Mouse (Mus musculus) bone marrow, adult 2 months (tissue): Measurements from ENCODE around the gene Tymp. TPM values are rescaled to one million over a fixed set of nuclear protein-coding genes. Genes with fewer than 3 reads are reported as not detected.

Experiments used
- H3K27ac ChIP-seq: fragments of 200-500 bp; 2 replicates; pipeline ENCODE4 v1.5.1; 2012; ENCODE audit warnings: low read depth, mild to moderate bottlenecking, control low read depth, inconsistent platforms, low read length; ENCODE audit not compliant: control insufficient read depth, poor library complexity, insufficient read depth
- H3K4me1 ChIP-seq: fragments of 200-500 bp; 2 replicates; pipeline ENCODE4 v1.6.1; 2011; ENCODE audit warnings: low read length; ENCODE audit not compliant: control insufficient read depth, insufficient read depth
- H3K4me3 ChIP-seq: fragments of 200-500 bp; replicated peaks from 2 replicates; pipeline ENCODE3; 2011; ENCODE audit warnings: mild to moderate bottlenecking, low read depth, low read length, control low read depth; ENCODE audit not compliant: control insufficient read depth
- CTCF ChIP-seq: fragments of 200-500 bp; IDR thresholded peaks from 2 replicates; pipeline ENCODE4 v1.5.1; 2011; ENCODE audit warnings: low read length, control low read depth; ENCODE audit not compliant: control insufficient read depth, insufficient read depth
- POLR2A ChIP-seq: fragments of 200-500 bp; IDR thresholded peaks from 2 replicates; pipeline ENCODE4 v1.6.1; 2011; ENCODE audit warnings: low read depth, mild to moderate bottlenecking, control low read depth, low read length, borderline replicate concordance; ENCODE audit not compliant: control insufficient read depth
- WGBS: fragments of 180-500 bp; shearing (Covaris S2); methylation state at CpG from one replicate; pipeline ENCODE4 v1.1.7; 2018; 5-methylcytosine and 5-hydroxymethylcytosine counted together
- polyA plus RNA-seq: library from polyadenylated mRNA; stranded (reverse); fragments of >200 nt; gene quantifications from 2 replicates; pipeline ENCODE4 v1.2.4, GENCODE M21; 2011; ENCODE audit warnings: low replicate concordance; ENCODE audit not compliant: missing spikeins, insufficient read depth, insufficient read length

The Tymp gene
- polyA plus RNA-seq: not detected in 2 replicates

DNA sequence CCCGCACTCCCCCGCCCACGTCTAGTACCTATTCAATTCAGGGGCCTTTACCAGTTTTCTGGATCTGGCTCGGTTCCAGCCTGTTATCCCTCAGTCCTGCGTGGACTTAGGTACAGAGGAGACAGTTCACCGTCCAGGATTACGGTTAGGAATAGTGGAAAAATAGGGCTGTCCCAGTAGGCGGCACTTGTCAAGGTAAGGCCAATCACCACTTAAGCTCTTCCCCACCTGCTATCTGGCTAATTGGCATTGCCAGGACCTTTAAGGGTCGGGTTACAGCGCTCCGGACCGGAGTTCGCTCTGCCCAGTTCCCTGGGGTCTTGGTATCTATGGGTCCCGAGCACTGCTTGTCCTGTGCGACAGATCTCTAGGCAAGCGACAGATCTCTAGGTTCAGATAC lies at the start of gene Tymp:
Gene Tymp, minus strand, starts transcription at position 83 of the 400 bp plus-strand sequence.
- no peak within 1 kb of the TSS for H3K27ac ChIP-seq
- 86% methylated on average over 16 of the region's 16 CpGs for WGBS
- TF ChIP-seq POLR2A (no peak), CTCF (no peak)
- H3K4me3 ChIP-seq: no peak within 1 kb of the TSS
- no peaks in the 10 kb centered on the region for H3K4me1 ChIP-seq

DNA sequence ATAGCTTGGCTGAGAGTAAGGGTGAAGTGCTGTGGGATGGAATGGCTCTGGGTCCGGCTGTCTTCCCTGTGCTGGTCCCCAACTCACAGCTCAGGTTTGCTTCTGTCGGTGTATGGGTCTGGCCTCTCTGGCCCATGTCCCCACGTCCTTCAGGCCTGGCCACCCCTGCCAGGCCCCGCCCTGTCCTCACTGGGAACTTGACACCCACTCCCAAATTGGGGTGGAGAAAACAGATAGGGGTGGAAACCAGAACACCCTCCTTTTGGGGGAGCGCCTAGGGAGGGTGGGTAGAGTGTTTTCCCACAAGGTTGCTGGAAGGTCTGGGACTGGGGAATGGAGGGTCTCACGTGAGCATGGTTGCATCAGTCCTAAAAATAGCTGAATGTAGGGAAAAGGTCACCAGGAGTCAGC lies 48.9 kb upstream of the Tymp start, which contains the start of gene Cpt1b:
Gene Cpt1b, minus strand, starts transcription at position 153 of the 411 bp plus-strand sequence.
- no peak within 1 kb of the TSS for H3K4me3 ChIP-seq
- TF ChIP-seq POLR2A: no peak
- no peak for TF ChIP-seq CTCF
- H3K27ac ChIP-seq: no peak within 1 kb of the TSS
- H3K4me1 ChIP-seq: peaks cover 1% of the 10 kb centered on the region; the same call in 1 of the 2 replicates
- WGBS: 85% methylated on average over 6 of the region's 6 CpGs

DNA sequence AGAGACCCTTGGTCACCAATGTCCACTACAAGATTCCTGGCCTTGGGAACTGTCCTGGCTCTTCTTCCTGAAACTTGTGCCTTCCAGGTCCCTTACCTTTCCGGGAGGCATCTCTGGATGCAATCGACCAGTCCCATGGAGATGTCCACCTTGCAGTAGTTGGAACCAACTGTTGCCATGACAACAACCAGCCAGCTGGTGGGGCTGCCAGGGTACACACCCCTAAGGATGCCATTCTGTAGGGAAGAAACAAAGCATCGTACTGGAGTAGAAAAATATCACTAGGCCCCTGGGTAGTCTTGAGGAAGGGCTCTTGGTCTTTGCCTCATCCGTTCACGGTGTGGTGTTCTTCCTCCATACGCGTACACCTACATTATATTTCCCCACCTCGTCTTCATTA lies 47.8 kb upstream of the Tymp start:
- TF ChIP-seq CTCF: no peak
- TF ChIP-seq POLR2A: no peak
- 90% methylated on average over 8 of the region's 8 CpGs for WGBS
- H3K27ac ChIP-seq: no peak overlapping the region
- no peak overlapping the region for H3K4me3 ChIP-seq
- H3K4me1 ChIP-seq: no peaks in the 10 kb centered on the region

DNA sequence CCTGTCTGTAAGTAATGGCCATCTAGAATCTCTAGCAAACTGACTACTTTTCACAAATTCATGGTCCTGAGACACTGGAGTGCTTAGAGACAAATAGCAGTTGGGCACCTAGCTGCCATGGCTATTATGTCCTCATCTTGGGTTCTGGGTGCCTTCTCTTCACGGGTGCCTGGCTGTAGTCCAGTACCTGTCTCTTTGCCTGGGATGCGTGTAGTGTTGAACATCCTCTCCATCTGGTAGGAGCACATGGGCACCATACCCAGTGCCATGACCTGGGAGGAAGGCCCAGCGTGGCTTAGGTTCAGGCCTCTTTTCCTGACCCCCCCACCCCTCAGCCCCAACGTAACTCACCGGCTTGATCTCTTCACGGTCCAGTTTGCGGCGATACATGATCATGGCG lies 45.1 kb upstream of the Tymp start:
- H3K4me3 ChIP-seq: no peak overlapping the region
- 92% methylated on average over 9 of the region's 9 CpGs for WGBS
- no peak overlapping the region for H3K27ac ChIP-seq
- TF ChIP-seq POLR2A (no peak), CTCF (no peak)
- H3K4me1 ChIP-seq: no peaks in the 10 kb centered on the region

DNA sequence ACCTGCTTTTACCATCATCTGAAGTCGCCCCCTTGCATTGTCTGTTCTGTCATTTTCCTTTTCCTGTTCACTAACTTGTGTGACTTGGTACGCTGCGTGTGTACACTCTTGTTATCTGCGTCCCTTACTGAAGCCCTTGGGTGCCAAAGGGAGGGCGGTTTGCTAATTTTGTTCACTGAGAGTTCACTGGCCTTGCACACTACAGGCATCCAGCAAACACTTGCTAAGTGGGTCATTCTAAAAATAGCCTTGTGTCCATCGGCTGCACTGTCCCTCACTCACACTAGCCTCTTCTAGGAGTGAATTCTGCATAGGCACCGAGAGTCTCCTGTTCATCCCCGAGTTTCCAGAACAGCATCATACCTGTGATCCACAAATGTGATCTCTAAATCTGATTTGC lies 38.4 kb upstream of the Tymp start:
- no peaks in the 10 kb centered on the region for H3K4me1 ChIP-seq
- WGBS: 82% methylated on average over 8 of the region's 8 CpGs

DNA sequence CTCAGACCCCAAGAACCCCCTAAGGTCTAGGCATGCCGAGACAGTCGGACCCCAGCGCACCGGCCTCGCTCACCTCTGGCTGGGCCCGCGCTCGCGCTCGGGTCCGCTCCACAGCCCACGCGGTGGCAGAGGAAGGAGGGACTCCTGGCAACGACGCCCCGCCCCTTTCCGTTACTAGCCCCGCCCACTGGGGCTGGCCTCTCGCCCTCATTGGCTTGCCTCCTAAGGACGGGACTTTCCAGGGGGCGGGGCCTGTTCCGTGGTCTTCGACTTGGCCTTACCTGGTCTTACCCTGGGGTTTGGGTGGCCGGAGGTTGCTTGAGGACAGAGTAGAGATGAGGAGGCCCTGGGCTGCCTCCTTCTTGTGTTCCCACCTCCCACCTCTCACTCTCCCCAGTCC lies 33.3 kb upstream of the Tymp start, which contains the start of gene Syce3:
Gene Syce3, minus strand, starts transcription at position 386 of the 400 bp plus-strand sequence.
- Histone ChIP-seq H3K4me1 (no peaks in the 10 kb centered on the region), H3K4me3 (no peak within 1 kb of the TSS), H3K27ac (no peak within 1 kb of the TSS)
- 85% methylated on average over 24 of the region's 24 CpGs for WGBS
- TF ChIP-seq POLR2A: no peak
- TF ChIP-seq CTCF: no peak

More for the DNA sequence above, 38.4 kb upstream of the Tymp start:
- TF ChIP-seq CTCF (no peak), POLR2A (no peak)
- Histone ChIP-seq H3K27ac (no peak overlapping the region), H3K4me3 (no peak overlapping the region)

DNA sequence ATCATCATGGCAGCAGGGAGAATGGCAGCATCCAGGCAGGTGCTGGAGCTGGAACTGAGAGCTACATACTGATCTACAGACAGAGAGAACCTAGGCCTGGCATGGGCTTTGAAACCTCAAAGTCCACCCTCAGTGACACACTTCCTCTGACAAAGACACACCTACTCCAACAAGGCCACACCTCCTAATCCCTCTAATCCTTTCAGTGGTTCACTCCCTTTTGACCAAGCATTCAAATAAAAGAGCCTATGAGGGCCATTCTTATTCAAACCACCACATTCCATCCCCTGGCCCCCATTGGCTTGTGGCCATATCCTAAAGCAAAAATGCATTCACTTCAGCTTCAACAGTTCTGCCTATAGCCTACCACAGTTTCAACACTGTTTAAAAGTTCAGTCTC lies 29.9 kb upstream of the Tymp start:
- H3K4me3 ChIP-seq: no peak overlapping the region

DNA sequence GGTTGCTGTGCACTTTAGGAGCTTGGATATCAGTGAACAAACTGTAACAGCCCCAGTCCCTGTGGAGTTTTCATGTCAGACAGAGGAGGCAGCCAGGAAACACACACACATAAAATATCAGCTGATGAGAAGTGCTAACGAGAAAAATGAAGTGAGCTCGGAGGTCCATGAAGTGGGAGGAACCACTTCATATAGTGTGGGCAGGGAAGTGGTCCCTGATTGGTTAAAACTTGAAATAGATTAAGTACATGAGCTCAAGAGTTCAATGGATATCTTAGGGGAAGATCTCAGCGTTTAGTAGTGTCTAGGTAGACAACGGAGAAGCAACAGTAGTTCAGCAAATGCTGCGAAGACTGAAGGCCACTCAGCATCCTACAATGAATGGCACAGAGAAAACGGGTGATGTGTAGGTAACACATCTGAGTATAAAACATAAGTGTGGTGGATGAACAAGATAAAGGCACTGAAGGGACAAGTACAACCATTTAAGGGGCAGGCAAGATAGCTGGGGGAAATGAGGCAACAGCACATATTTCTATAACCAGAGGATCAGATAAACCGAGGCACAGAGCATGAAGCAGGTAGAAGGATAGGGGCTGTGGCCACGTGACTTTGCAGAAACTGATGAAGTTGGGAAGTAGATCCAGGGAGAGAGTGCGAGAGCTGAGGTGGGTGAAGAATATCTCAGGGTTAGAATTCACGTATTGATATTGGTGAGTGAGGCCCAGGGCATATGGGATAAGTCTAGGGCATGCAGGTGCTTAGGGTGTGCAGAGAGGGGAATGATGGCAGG lies 28.2 kb upstream of the Tymp start:
- no peak for TF ChIP-seq POLR2A
- TF ChIP-seq CTCF: no peak

More for the DNA sequence above, 29.9 kb upstream of the Tymp start:
- Histone ChIP-seq H3K27ac (no peak overlapping the region), H3K4me1 (no peaks in the 10 kb centered on the region)
- TF ChIP-seq CTCF (no peak), POLR2A (no peak)

DNA sequence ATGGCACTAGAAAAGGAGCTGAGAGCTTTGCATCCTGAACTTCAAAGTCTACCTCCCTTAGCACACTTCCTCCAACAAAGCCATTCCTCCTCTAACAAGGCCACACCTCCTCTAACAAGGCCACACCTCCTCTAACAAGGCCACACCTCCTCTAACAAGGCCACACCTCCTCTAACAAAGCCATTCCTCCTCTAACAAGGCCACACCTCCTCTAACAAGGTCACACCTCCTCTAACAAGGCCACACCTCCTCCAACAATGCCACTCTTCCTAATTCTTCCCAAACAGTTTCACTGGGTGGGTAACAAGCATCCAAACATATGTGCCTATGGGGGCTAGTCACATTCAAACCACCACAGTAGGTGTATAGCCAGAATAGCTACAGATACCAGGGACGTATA lies 25.6 kb upstream of the Tymp start:
- no peak for TF ChIP-seq CTCF
- TF ChIP-seq POLR2A: no peak
- Histone ChIP-seq H3K4me3 (no peak overlapping the region), H3K4me1 (no peaks in the 10 kb centered on the region), H3K27ac (no peak overlapping the region)
- WGBS: 89% methylated on average over 1 of the region's 1 CpGs

More for the DNA sequence above, 28.2 kb upstream of the Tymp start:
- 70% methylated on average over 10 of the region's 10 CpGs for WGBS
- no peak overlapping the region for H3K27ac ChIP-seq
- H3K4me3 ChIP-seq: no peak overlapping the region
- no peaks in the 10 kb centered on the region for H3K4me1 ChIP-seq
